Mouse (Mus musculus) forebrain, embryonic 14.5 days (tissue): ENCODE results near the gene Pigg. TPM values are rescaled to one million over a fixed set of nuclear protein-coding genes. Genes with fewer than 3 reads are reported as not detected.

ENCODE experiments used
- ATAC-seq: fragments of 200-750 bp; cut with Nextera tagmentation; 2 replicates; pipeline ENCODE4 v1.8.0; 2017; ENCODE audit warnings: mild to moderate bottlenecking, moderate library complexity
- DNase-seq: peaks from one replicate; pipeline ENCODE4 v3.0.0-alpha.2; 2015; ENCODE audit warnings: low spot score
- H3K27ac ChIP-seq: fragments of 300-500 bp; sonication (generic); 2 replicates; pipeline ENCODE4 v1.5.1; 2014; ENCODE audit warnings: low read depth, mild to moderate bottlenecking, control low read depth, low read length, moderate library complexity
- H3K27me3 ChIP-seq: fragments of 300-500 bp; sonication (generic); replicated peaks from 2 replicates; pipeline ENCODE4 v1.6.1; 2014; ENCODE audit warnings: low read length, control low read depth, mixed read lengths; ENCODE audit not compliant: control insufficient read depth, insufficient read depth
- H3K36me3 ChIP-seq: fragments of 300-500 bp; sonication (generic); 2 replicates; pipeline ENCODE4 v1.6.1; 2014; ENCODE audit warnings: low read length, control low read depth; ENCODE audit not compliant: control insufficient read depth, insufficient read depth
- H3K4me1 ChIP-seq: fragments of 300-500 bp; sonication (generic); 2 replicates; pipeline ENCODE4 v1.6.1; 2014; ENCODE audit warnings: antibody characterized with exemption, low read length, control low read depth; ENCODE audit not compliant: control insufficient read depth, insufficient read depth
- H3K4me2 ChIP-seq: fragments of 300-500 bp; sonication (generic); 2 replicates; pipeline ENCODE4 v1.6.1; 2014; ENCODE audit warnings: mild to moderate bottlenecking, control low read depth, low read length
- H3K4me3 ChIP-seq: fragments of 300-500 bp; sonication (generic); 2 replicates; pipeline ENCODE4 v1.5.1; 2014; ENCODE audit warnings: low read depth, low read length, control low read depth
- H3K9ac ChIP-seq: fragments of 300-500 bp; sonication (generic); 2 replicates; pipeline ENCODE4 v1.6.1; 2014; ENCODE audit warnings: mild to moderate bottlenecking, low read length, control low read depth, moderate library complexity
- H3K9me3 ChIP-seq: fragments of 300-500 bp; sonication (generic); replicated peaks from 2 replicates; pipeline ENCODE4 v1.6.1; 2016; ENCODE audit warnings: low read length, control low read depth, mixed read lengths; ENCODE audit not compliant: control insufficient read depth
- WGBS: fragments of 180-500 bp; shearing (Covaris S2); extraction: QIAGEN DNeasy Blood & Tissue Kit; methylation state at CpG from one replicate; pipeline ENCODE4 v1.1.7; 2014; 5-methylcytosine and 5-hydroxymethylcytosine counted together
- polyA plus RNA-seq: library from polyadenylated mRNA; unstranded; fragments of >200 nt; fragmentation: Nextera tagmentation; extraction: Ambion mirVana; gene quantifications from 2 replicates; pipeline ENCODE4 v1.2.1, GENCODE M21; 2014

The Pigg gene
- polyA plus RNA-seq, 1 experiment from 2014 or later: 2.3 TPM

GRCm38 (mm10) chr5:108366328-108366983, 54.0 kb downstream of the Pigg start:
- ATAC-seq (peak; percentile 8; the same call in 1 of the 2 replicates), DNase-seq (no peak)
- Histone ChIP-seq H3K4me1 (peaks cover 13% of the 10 kb centered on the region), H3K9me3 (no peaks in the 10 kb centered on the region), H3K4me2 (peak overlapping the region; percentile 85), H3K36me3 (no peaks in the 10 kb centered on the region), H3K4me3 (peak overlapping the region; percentile 55), H3K27ac (no peak overlapping the region), H3K9ac (peak overlapping the region; percentile 63), H3K27me3 (peaks cover 70% of the 10 kb centered on the region)
- 2% methylated on average over 59 of the region's 60 CpGs for WGBS

- peak overlapping the region; percentile 63 for H3K9ac ChIP-seq
- H3K36me3 ChIP-seq: no peaks in the 10 kb centered on the region
- peak overlapping the region; percentile 85 for H3K4me2 ChIP-seq
- no peaks in the 10 kb centered on the region for H3K9me3 ChIP-seq
- WGBS: 1% methylated on average over 63 of the region's 100 CpGs
- H3K4me1 ChIP-seq: peaks cover 13% of the 10 kb centered on the region
- peak overlapping the region; percentile 55 for H3K4me3 ChIP-seq
- ATAC-seq (peak; percentile 74), DNase-seq (peak; percentile 46)
- H3K27ac ChIP-seq: no peak overlapping the region
- peaks cover 76% of the 10 kb centered on the region for H3K27me3 ChIP-seq
Measured at GRCm38 (mm10) chr5:108366984-108367841, 54.8 kb downstream of the Pigg start.

GRCm38 (mm10) chr5:108367871-108368332, 55.5 kb downstream of the Pigg start, which contains the start of gene Gm42517:
Gm42517 (minus strand) TSS chr5:108367922.
- Histone ChIP-seq H3K4me3 (peak within 1 kb of the TSS; percentile 55), H3K4me2 (peak within 1 kb of the TSS; percentile 85), H3K27ac (no peak within 1 kb of the TSS), H3K9me3 (no peaks in the 10 kb centered on the region), H3K27me3 (peaks cover 81% of the 10 kb centered on the region), H3K36me3 (no peaks in the 10 kb centered on the region), H3K9ac (peak within 1 kb of the TSS; percentile 63), H3K4me1 (peaks cover 13% of the 10 kb centered on the region)
- 0% methylated on average over 18 of the region's 36 CpGs for WGBS
- DNase-seq (no peak), ATAC-seq (peak; percentile 38; the same call in 1 of the 2 replicates)

GRCm38 (mm10) chr5:108368446-108368845, 56.0 kb downstream of the Pigg start:
- H3K4me2 ChIP-seq: peak overlapping the region; percentile 85
- H3K27ac ChIP-seq: no peak overlapping the region
- H3K4me3 ChIP-seq: peak overlapping the region; percentile 35
- no peak overlapping the region for H3K9ac ChIP-seq
- WGBS: 7% methylated on average over 6 of the region's 6 CpGs
- DNase-seq (no peak), ATAC-seq (peak; percentile 6; the same call in 1 of the 2 replicates)
- H3K36me3 ChIP-seq: no peaks in the 10 kb centered on the region
- peaks cover 13% of the 10 kb centered on the region for H3K4me1 ChIP-seq
- H3K27me3 ChIP-seq: peaks cover 76% of the 10 kb centered on the region
- no peaks in the 10 kb centered on the region for H3K9me3 ChIP-seq

GRCm38 (mm10) chr5:108368851-108369621, 56.6 kb downstream of the Pigg start:
- H3K4me1 ChIP-seq: peaks cover 13% of the 10 kb centered on the region
- peak overlapping the region; percentile 18; the same call in 1 of the 2 replicates for H3K9ac ChIP-seq
- peak overlapping the region; percentile 85 for H3K4me2 ChIP-seq
- peak; percentile 55 for DNase-seq
- peak overlapping the region; percentile 35 for H3K4me3 ChIP-seq
- no peaks in the 10 kb centered on the region for H3K9me3 ChIP-seq
- H3K36me3 ChIP-seq: no peaks in the 10 kb centered on the region
- H3K27me3 ChIP-seq: peaks cover 74% of the 10 kb centered on the region
- 1% methylated on average over 49 of the region's 49 CpGs for WGBS
- H3K27ac ChIP-seq: no peak overlapping the region
- ATAC-seq: peak; percentile 43

GRCm38 (mm10) chr5:108369964-108370363, 57.6 kb downstream of the Pigg start:
- ATAC-seq: no peak
- no peaks in the 10 kb centered on the region for H3K36me3 ChIP-seq
- no peak overlapping the region for H3K27ac ChIP-seq
- H3K4me1 ChIP-seq: peaks cover 13% of the 10 kb centered on the region
- no peak overlapping the region for H3K4me2 ChIP-seq
- H3K9me3 ChIP-seq: no peaks in the 10 kb centered on the region
- no peak overlapping the region for H3K9ac ChIP-seq
- no peak overlapping the region for H3K4me3 ChIP-seq
- peaks cover 68% of the 10 kb centered on the region for H3K27me3 ChIP-seq
- DNase-seq: no peak
- WGBS: 3% methylated on average over 6 of the region's 6 CpGs

- 78% methylated on average over 5 of the region's 5 CpGs for WGBS
- no peak for DNase-seq
- no peak for ATAC-seq
- H3K4me2 ChIP-seq: no peak overlapping the region
- H3K4me3 ChIP-seq: no peak overlapping the region
- no peak overlapping the region for H3K9ac ChIP-seq
- no peak overlapping the region for H3K27ac ChIP-seq
- H3K9me3 ChIP-seq: no peaks in the 10 kb centered on the region
- no peaks in the 10 kb centered on the region for H3K36me3 ChIP-seq
- H3K27me3 ChIP-seq: peaks cover 30% of the 10 kb centered on the region
- H3K4me1 ChIP-seq: peaks cover 3% of the 10 kb centered on the region; the same call in 1 of the 2 replicates
Measured at GRCm38 (mm10) chr5:108374079-108374478, 61.7 kb downstream of the Pigg start.

- no peak overlapping the region for H3K4me3 ChIP-seq
- no peak overlapping the region for H3K9ac ChIP-seq
- no peak overlapping the region for H3K4me2 ChIP-seq
- H3K4me1 ChIP-seq: no peaks in the 10 kb centered on the region
- no peaks in the 10 kb centered on the region for H3K36me3 ChIP-seq
- H3K27ac ChIP-seq: no peak overlapping the region
- peaks cover 13% of the 10 kb centered on the region for H3K27me3 ChIP-seq
- ATAC-seq (no peak), DNase-seq (no peak)
- 73% methylated on average over 1 of the region's 1 CpGs for WGBS
- H3K9me3 ChIP-seq: no peaks in the 10 kb centered on the region
Measured at GRCm38 (mm10) chr5:108376059-108376458, 63.6 kb downstream of the Pigg start.
